Mouse (Mus musculus): ENCODE data around the gene Ripor3. TPM values are rescaled to one million over a fixed set of nuclear protein-coding genes. Genes with fewer than 3 reads are reported as not detected.

Gene Ripor3
- polyA plus RNA-seq, 1 experiment from 2014 or later = 3.8 TPM

GRCm38 (mm10) chr2:167960584-167960983, 49.8 kb downstream of the Ripor3 start:
- Histone ChIP-seq H3K36me3 (ENCODE audit: control insufficient read depth, insufficient read depth, low read length) (peaks cover 20% of the 10 kb centered on the region), H3K4me2 (ENCODE audit: low read length) (no peak overlapping the region), H3K27me3 (replicated peaks; ENCODE audit: control insufficient read depth, insufficient read depth, low read length) (no peaks in the 10 kb centered on the region), H3K9ac (ENCODE audit: low read length) (no peak overlapping the region), H3K27ac (ENCODE audit: low read depth) (no peak overlapping the region), H3K4me3 (ENCODE audit: low read depth, low read length) (no peak overlapping the region), H3K9me3 (ENCODE audit: control insufficient read depth, low read length) (no peaks in the 10 kb centered on the region), H3K4me1 (replicated peaks; ENCODE audit: control insufficient read depth, insufficient read depth, low read length) (peaks cover 32% of the 10 kb centered on the region)
- ATAC-seq (replicated peaks; ENCODE audit: low FRiP score, low TSS enrichment, low read depth) (no peak), DNase-seq (ENCODE audit: low spot score) (no peak)
- WGBS = 68% methylated on average over 8 of the region's 8 CpGs

DNA sequence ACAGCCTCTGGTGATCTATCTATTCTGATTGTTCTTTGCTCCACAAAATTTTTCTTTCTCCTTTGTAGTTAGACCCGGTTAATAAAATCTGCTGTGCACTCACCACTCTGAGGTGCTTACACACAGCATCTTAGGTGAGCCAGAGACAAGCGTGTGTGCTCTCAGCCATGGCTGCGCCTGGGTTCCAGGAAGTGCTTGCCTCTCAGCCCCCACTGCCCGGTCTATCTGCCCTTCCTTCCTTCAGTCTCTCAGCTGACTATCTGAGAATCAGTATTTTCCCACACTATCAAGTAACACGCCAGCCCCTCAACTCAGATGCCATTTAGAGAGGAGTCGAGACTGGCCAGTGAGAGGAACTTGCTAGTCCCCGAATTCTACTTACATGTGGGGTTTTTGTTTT, 50.4 kb downstream of the Ripor3 start:
- 59% methylated on average over 7 of the region's 7 CpGs for WGBS
- no peak for ATAC-seq (replicated peaks; ENCODE audit: low FRiP score, low TSS enrichment, low read depth)
- Histone ChIP-seq H3K9me3 (ENCODE audit: control insufficient read depth, low read length) (no peaks in the 10 kb centered on the region), H3K9ac (ENCODE audit: low read length) (no peak overlapping the region), H3K4me1 (replicated peaks; ENCODE audit: control insufficient read depth, insufficient read depth, low read length) (peaks cover 32% of the 10 kb centered on the region), H3K4me3 (ENCODE audit: low read depth, low read length) (no peak overlapping the region), H3K27ac (ENCODE audit: low read depth) (no peak overlapping the region; the same call in 1 of the 2 replicates), H3K4me2 (ENCODE audit: low read length) (no peak overlapping the region), H3K36me3 (ENCODE audit: control insufficient read depth, insufficient read depth, low read length) (peaks cover 14% of the 10 kb centered on the region), H3K27me3 (replicated peaks; ENCODE audit: control insufficient read depth, insufficient read depth, low read length) (no peaks in the 10 kb centered on the region)
- DNase-seq (ENCODE audit: low spot score) = no peak

DNA sequence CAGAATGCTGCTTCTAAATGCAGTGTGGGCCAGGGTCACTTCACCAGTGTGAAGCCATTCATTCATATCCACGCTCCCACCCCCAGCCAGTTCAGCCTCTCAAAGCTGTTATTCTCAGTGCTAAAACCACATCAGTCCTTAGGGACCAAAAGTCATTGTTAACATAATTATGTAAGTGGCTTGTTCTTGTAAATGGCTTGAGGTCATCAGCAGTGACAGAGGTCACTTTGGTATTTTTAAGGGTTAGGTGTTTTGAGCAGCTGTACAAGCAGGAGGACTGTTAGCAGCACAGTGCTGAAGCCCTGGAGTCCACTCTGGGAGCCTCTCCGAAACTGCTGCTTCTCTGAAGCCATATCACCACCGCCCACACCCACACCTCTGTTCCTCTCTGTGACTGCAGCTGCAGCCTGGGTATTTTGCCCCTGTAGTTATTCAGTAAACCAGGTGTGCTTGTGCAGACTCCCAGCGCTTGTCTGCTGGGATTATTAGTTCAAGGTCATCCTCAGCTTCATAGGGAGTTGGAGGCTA, 51.0 kb downstream of the Ripor3 start:
- no peak for ATAC-seq (replicated peaks; ENCODE audit: low FRiP score, low TSS enrichment, low read depth)
- peaks cover 32% of the 10 kb centered on the region for H3K4me1 ChIP-seq (replicated peaks; ENCODE audit: control insufficient read depth, insufficient read depth, low read length)
- H3K27ac ChIP-seq (ENCODE audit: low read depth) = no peak overlapping the region
- no peak overlapping the region for H3K4me3 ChIP-seq (ENCODE audit: low read depth, low read length)
- DNase-seq (ENCODE audit: low spot score) = no peak
- peaks cover 8% of the 10 kb centered on the region; the same call in 1 of the 2 replicates for H3K36me3 ChIP-seq (ENCODE audit: control insufficient read depth, insufficient read depth, low read length)
- H3K9ac ChIP-seq (ENCODE audit: low read length) = no peak overlapping the region
- no peaks in the 10 kb centered on the region for H3K27me3 ChIP-seq (replicated peaks; ENCODE audit: control insufficient read depth, insufficient read depth, low read length)
- H3K4me2 ChIP-seq (ENCODE audit: low read length) = no peak overlapping the region
- WGBS = 68% methylated on average over 4 of the region's 4 CpGs
- no peaks in the 10 kb centered on the region for H3K9me3 ChIP-seq (ENCODE audit: control insufficient read depth, low read length)

- Histone ChIP-seq H3K9ac (ENCODE audit: low read length) (no peak overlapping the region), H3K36me3 (ENCODE audit: control insufficient read depth, insufficient read depth, low read length) (peaks cover 4% of the 10 kb centered on the region; the same call in 1 of the 2 replicates), H3K27me3 (replicated peaks; ENCODE audit: control insufficient read depth, insufficient read depth, low read length) (no peaks in the 10 kb centered on the region), H3K27ac (ENCODE audit: low read depth) (peak overlapping the region; percentile 51; the same call in 1 of the 2 replicates), H3K4me1 (replicated peaks; ENCODE audit: control insufficient read depth, insufficient read depth, low read length) (peaks cover 32% of the 10 kb centered on the region), H3K9me3 (ENCODE audit: control insufficient read depth, low read length) (no peaks in the 10 kb centered on the region), H3K4me2 (ENCODE audit: low read length) (no peak overlapping the region), H3K4me3 (ENCODE audit: low read depth, low read length) (no peak overlapping the region)
- DNase-seq (ENCODE audit: low spot score) (no peak), ATAC-seq (replicated peaks; ENCODE audit: low FRiP score, low TSS enrichment, low read depth) (no peak)
- 19% methylated on average over 4 of the region's 4 CpGs for WGBS
These were observed 51.6 kb downstream of the Ripor3 start for GRCm38 (mm10) chr2:167958843-167959242.

DNA sequence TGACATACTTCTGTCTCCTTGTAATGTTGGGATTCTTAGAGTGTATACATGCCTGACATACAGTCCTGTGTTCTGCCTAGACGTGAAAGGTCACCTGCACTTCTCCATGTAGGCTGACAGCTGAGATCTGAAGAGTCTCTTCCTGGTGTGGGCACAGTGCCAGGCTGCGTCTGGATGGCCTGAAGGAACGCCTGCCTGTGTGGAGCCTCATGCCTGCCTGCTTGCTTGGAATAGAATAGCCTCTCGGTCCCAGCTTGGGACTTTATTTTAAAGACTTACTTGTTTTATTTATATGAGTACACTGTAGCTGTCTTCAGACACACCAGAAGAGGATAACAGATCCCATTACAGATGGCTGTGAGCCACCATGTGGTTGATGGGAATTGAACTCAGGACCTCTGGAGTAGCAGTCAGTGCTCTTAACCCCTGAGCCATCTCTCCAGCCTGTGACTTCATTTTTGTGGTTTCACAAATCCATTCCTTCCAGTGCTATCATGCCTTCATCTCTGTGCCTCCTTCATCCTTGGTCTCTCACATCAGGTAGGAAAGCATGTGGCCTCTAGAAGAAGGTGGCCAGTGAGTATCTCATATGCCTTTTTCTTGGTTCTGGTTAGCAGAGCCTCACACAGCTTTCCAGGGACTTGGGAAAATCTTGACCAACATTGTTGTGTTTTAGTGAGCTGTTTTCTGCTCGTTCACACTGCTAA, 52.2 kb downstream of the Ripor3 start:
- no peaks in the 10 kb centered on the region for H3K27me3 ChIP-seq (replicated peaks; ENCODE audit: control insufficient read depth, insufficient read depth, low read length)
- no peak overlapping the region for H3K4me3 ChIP-seq (ENCODE audit: low read depth, low read length)
- DNase-seq (ENCODE audit: low spot score) (no peak), ATAC-seq (replicated peaks; ENCODE audit: low FRiP score, low TSS enrichment, low read depth) (no peak)
- no peak overlapping the region for H3K9ac ChIP-seq (ENCODE audit: low read length)
- no peaks in the 10 kb centered on the region for H3K36me3 ChIP-seq (ENCODE audit: control insufficient read depth, insufficient read depth, low read length)
- WGBS = 39% methylated on average over 5 of the region's 5 CpGs
- peaks cover 32% of the 10 kb centered on the region for H3K4me1 ChIP-seq (replicated peaks; ENCODE audit: control insufficient read depth, insufficient read depth, low read length)
- H3K9me3 ChIP-seq (ENCODE audit: control insufficient read depth, low read length) = no peaks in the 10 kb centered on the region
- peak overlapping the region; percentile 51; the same call in 1 of the 2 replicates for H3K27ac ChIP-seq (ENCODE audit: low read depth)
- no peak overlapping the region for H3K4me2 ChIP-seq (ENCODE audit: low read length)

DNA sequence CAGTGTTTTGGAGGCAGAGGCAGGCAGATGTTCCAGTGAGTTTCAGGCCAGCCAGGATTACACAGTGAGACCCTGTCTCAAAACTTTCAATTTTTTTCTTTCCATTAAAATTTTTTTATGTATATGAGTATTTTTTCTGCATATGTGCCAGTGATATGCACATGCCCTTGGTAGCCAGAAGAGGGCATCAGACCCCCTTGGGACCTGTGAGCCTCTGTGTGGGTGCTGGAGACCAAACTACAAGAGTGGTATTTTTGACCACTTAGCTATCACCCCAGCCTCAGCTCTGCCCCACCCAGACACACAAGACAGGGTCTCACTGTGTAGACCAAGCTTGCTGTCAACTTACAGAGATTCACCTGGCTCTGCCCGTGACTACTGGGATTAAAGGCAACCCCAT, 52.9 kb downstream of the Ripor3 start:
- WGBS = 86% methylated on average over 1 of the region's 1 CpGs
- ATAC-seq (replicated peaks; ENCODE audit: low FRiP score, low TSS enrichment, low read depth) = no peak
- H3K4me2 ChIP-seq (ENCODE audit: low read length) = no peak overlapping the region
- H3K4me1 ChIP-seq (replicated peaks; ENCODE audit: control insufficient read depth, insufficient read depth, low read length) = peaks cover 32% of the 10 kb centered on the region
- no peak for DNase-seq (ENCODE audit: low spot score)
- no peak overlapping the region for H3K27ac ChIP-seq (ENCODE audit: low read depth)
- no peak overlapping the region for H3K4me3 ChIP-seq (ENCODE audit: low read depth, low read length)
- H3K9ac ChIP-seq (ENCODE audit: low read length) = no peak overlapping the region
- H3K27me3 ChIP-seq (replicated peaks; ENCODE audit: control insufficient read depth, insufficient read depth, low read length) = no peaks in the 10 kb centered on the region
- H3K36me3 ChIP-seq (ENCODE audit: control insufficient read depth, insufficient read depth, low read length) = no peaks in the 10 kb centered on the region
- no peaks in the 10 kb centered on the region for H3K9me3 ChIP-seq (ENCODE audit: control insufficient read depth, low read length)

DNA sequence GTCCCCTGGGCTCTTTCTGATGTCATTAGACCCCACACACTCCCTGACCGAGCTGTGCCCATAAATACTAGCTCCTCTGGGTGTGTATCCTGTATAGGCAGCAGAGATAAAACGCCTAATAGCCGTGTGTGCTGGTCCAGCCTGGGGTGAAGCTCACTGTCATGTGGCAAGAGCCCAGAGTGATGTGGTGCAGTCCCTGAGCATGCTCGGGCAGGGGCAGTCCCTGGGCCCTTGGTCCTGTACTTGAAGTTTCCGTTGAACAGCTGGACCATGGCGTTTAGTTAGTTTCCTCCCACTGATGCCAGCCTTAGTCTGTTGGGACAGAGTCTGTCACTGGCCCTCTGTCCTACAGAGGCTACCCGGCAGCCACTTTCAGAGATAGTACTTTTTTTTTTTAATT, 55.5 kb downstream of the Ripor3 start:
- Histone ChIP-seq H3K4me1 (replicated peaks; ENCODE audit: control insufficient read depth, insufficient read depth, low read length) (peaks cover 22% of the 10 kb centered on the region), H3K27ac (ENCODE audit: low read depth) (no peak overlapping the region), H3K4me3 (ENCODE audit: low read depth, low read length) (no peak overlapping the region), H3K27me3 (replicated peaks; ENCODE audit: control insufficient read depth, insufficient read depth, low read length) (no peaks in the 10 kb centered on the region), H3K4me2 (ENCODE audit: low read length) (no peak overlapping the region), H3K9ac (ENCODE audit: low read length) (no peak overlapping the region), H3K9me3 (ENCODE audit: control insufficient read depth, low read length) (no peaks in the 10 kb centered on the region), H3K36me3 (ENCODE audit: control insufficient read depth, insufficient read depth, low read length) (no peaks in the 10 kb centered on the region)
- 81% methylated on average over 7 of the region's 7 CpGs for WGBS
- ATAC-seq (replicated peaks; ENCODE audit: low FRiP score, low TSS enrichment, low read depth) (no peak), DNase-seq (ENCODE audit: low spot score) (no peak)

- H3K27ac ChIP-seq (ENCODE audit: low read depth) = 0 out of 2 replicates have a peak overlapping the region, but pooled peaks have one; percentile 11
- 78% methylated on average over 10 of the region's 10 CpGs for WGBS
- H3K36me3 ChIP-seq (ENCODE audit: control insufficient read depth, insufficient read depth, low read length) = no peaks in the 10 kb centered on the region
- ATAC-seq (replicated peaks; ENCODE audit: low FRiP score, low TSS enrichment, low read depth) (no peak), DNase-seq (ENCODE audit: low spot score) (no peak)
- no peaks in the 10 kb centered on the region for H3K9me3 ChIP-seq (ENCODE audit: control insufficient read depth, low read length)
- H3K27me3 ChIP-seq (replicated peaks; ENCODE audit: control insufficient read depth, insufficient read depth, low read length) = no peaks in the 10 kb centered on the region
- no peak overlapping the region for H3K4me2 ChIP-seq (ENCODE audit: low read length)
- H3K4me1 ChIP-seq (replicated peaks; ENCODE audit: control insufficient read depth, insufficient read depth, low read length) = peaks cover 11% of the 10 kb centered on the region
- H3K9ac ChIP-seq (ENCODE audit: low read length) = no peak overlapping the region
- no peak overlapping the region for H3K4me3 ChIP-seq (ENCODE audit: low read depth, low read length)
These were observed 56.6 kb downstream of the Ripor3 start for GRCm38 (mm10) chr2:167953819-167954218.

Measured in intestine, embryonic 14.5 days (tissue).